In genomic region chr13:113523503-113523902, GRCm38 (mm10) we compare ENCODE assay signal across 29 mouse cellular contexts.
DNase-seq lines count a peak whose midpoint lies in the region; ATAC-seq and TF ChIP-seq lines count a peak whose summit lies in the region.
"Had no signal": no experiment of that assay in that cellular context is flagged by ENCODE, and none has a peak within 500 bp of the region (broad histone marks: within the 10 kb centered on the region; RNA-seq: fewer than 3 reads in every experiment).

No protein-coding gene starts in this region.

- 67% methylated on average over 5 of the region's 5 CpGs for WGBS in heart, embryonic 10.5 days
- 65% methylated on average over 5 of the region's 5 CpGs for WGBS in heart, embryonic 12.5 days

- H3K4me3 ChIP-seq in heart, embryonic 10.5 days, result no peak overlapping the region
- H3K4me3 ChIP-seq in heart, embryonic 12.5 days, result no peak overlapping the region
- no peak overlapping the region for H3K4me3 ChIP-seq in CH12.LX (replicated peaks in 1 of 3; ENCODE audit: low read depth in 2 of 3, low read length in 2 of 3, poor library complexity in 1 of 3)
- H3K4me3 ChIP-seq: embryonic facial prominence, embryonic 12.5 days; embryonic facial prominence, embryonic 15.5 days; gastrocnemius, adult 2 months; heart, adult 2 months; heart, embryonic 15.5 days had no signal

- dilution Hi-C loops in CH12.LX (cut with MboI; ENCODE audit: extremely low pct_ligation_motif_present, extremely low pct_unique_long_range_greater_than_20kb, low sequenced_read_pairs), result no loop called here

- no peak overlapping the region for H3K9ac ChIP-seq in heart, embryonic 12.5 days
- H3K9ac ChIP-seq in CH12.LX (ENCODE audit: insufficient read depth, low read depth), result no peak overlapping the region
- H3K9ac ChIP-seq: embryonic facial prominence, embryonic 12.5 days; embryonic facial prominence, embryonic 15.5 days; forebrain, postnatal 0 days; heart, embryonic 15.5 days; hindbrain, embryonic 14.5 days had no signal

- no peak overlapping the region for H3K27ac ChIP-seq in heart, embryonic 10.5 days
- no peak overlapping the region for H3K27ac ChIP-seq in heart, embryonic 12.5 days (ENCODE audit: poor library complexity, severe bottlenecking)
- H3K27ac ChIP-seq in CH12.LX (ENCODE audit: insufficient read depth, low read depth), result no peak overlapping the region
- H3K27ac ChIP-seq: embryonic facial prominence, embryonic 12.5 days; embryonic facial prominence, embryonic 15.5 days; gastrocnemius, adult 2 months; heart, adult 2 months; heart, embryonic 15.5 days; hindbrain, embryonic 14.5 days; hindbrain, postnatal 0 days had no signal

- no peak for TF ChIP-seq EP300 in CH12.LX (IDR thresholded peaks at IDR 0.05; ENCODE audit: low read length)

- no peak for ATAC-seq in heart, embryonic 12.5 days (ENCODE audit: insufficient number of reproducible peaks, low FRiP score)
- no peak for ATAC-seq in CD4-positive, CD25-positive, alpha-beta regulatory T cell, adult 4 months
- ATAC-seq: forebrain, embryonic 14.5 days; forebrain, postnatal 0 days; hindbrain, postnatal 0 days; inflammation-experienced regulatory T-cells, adult 6 months; intestine, embryonic 16.5 days had no signal

- H3K4me1 ChIP-seq in heart, embryonic 10.5 days, result no peaks in the 10 kb centered on the region
- peaks cover 11% of the 10 kb centered on the region; the same call in 1 of the 2 replicates for H3K4me1 ChIP-seq in heart, embryonic 12.5 days (replicated peaks)
- no peaks in the 10 kb centered on the region for H3K4me1 ChIP-seq in CH12.LX (ENCODE audit: control insufficient read depth in 1 of 2, insufficient read depth in 2 of 2)
- H3K4me1 ChIP-seq: embryonic facial prominence, embryonic 12.5 days; embryonic facial prominence, embryonic 15.5 days had no signal

- H3K4me2 ChIP-seq in heart, embryonic 12.5 days, result no peak overlapping the region
- H3K4me2 ChIP-seq in CH12.LX (ENCODE audit: insufficient read depth, low read depth, poor library complexity, severe bottlenecking), result no peak overlapping the region
- H3K4me2 ChIP-seq: embryonic facial prominence, embryonic 12.5 days; embryonic facial prominence, embryonic 15.5 days; heart, embryonic 11.5 days; heart, embryonic 15.5 days; hindbrain, embryonic 14.5 days had no signal

- no peak for TF ChIP-seq RAD21 in CH12.LX (IDR thresholded peaks at IDR 0.05; ENCODE audit: low read depth, low read length)

- peak; percentile 46 for DNase-seq in heart, embryonic 10.5 days (ENCODE audit: low spot score)
- DNase-seq in CH12.LX (ENCODE audit: extremely low read depth), result no peak
- peak; percentile 19 for DNase-seq in Muller cell, postnatal 12 days (ENCODE audit: inconsistent ontology term)
- DNase-seq in left cerebral cortex, adult 18-20 months (ENCODE audit: low spot score in 2 of 2), result no peak
- DNase-seq: adrenal gland, postnatal 10 days; adrenal gland, postnatal 36 days; B cell, adult 2 months; cerebellum, adult 18-20 months; cerebellum, adult 9-10 months; cerebellum, postnatal 14 days; forebrain, postnatal 0 days; gastrocnemius, adult 2 months; gastrocnemius, postnatal 14 days; heart, postnatal 10 days; heart, postnatal 4 days; kidney, adult 18-20 months had no signal

- TF ChIP-seq POLR2A in CH12.LX (IDR thresholded peaks at IDR 0.05; ENCODE audit: low read depth, low read length), result no peak

- in situ Hi-C loops in CH12.LX (cut with MboI; ENCODE audit: low pct_ligation_motif_present, low pct_unique_long_range_greater_than_20kb, low sequenced_read_pairs), result no loop called here

- no peak for TF ChIP-seq CTCF in CH12.LX (conservative IDR thresholded peaks at IDR 0.05 in 1 of 2, IDR thresholded peaks at IDR 0.05 in 1 of 2; ENCODE audit: low read depth in 2 of 2, low read length in 2 of 2)

- H3K27me3 ChIP-seq in heart, embryonic 10.5 days (ENCODE audit: insufficient read depth, poor library complexity, severe bottlenecking), result no peaks in the 10 kb centered on the region
- H3K27me3 ChIP-seq in heart, embryonic 12.5 days (replicated peaks), result no peaks in the 10 kb centered on the region
- H3K27me3 ChIP-seq in CH12.LX (replicated peaks), result no peaks in the 10 kb centered on the region
- H3K27me3 ChIP-seq: embryonic facial prominence, embryonic 12.5 days; embryonic facial prominence, embryonic 15.5 days; heart, embryonic 15.5 days had no signal

- no peaks in the 10 kb centered on the region for H3K79me2 ChIP-seq in CH12.LX (replicated peaks; ENCODE audit: control insufficient read depth, extremely low read depth, insufficient read depth, poor library complexity, severe bottlenecking)

- H3K9me3 ChIP-seq in heart, embryonic 10.5 days, result no peaks in the 10 kb centered on the region
- H3K9me3 ChIP-seq in heart, embryonic 12.5 days (replicated peaks), result no peaks in the 10 kb centered on the region
- H3K9me3 ChIP-seq in CH12.LX (replicated peaks; ENCODE audit: low read length), result no peaks in the 10 kb centered on the region
- H3K9me3 ChIP-seq: embryonic facial prominence, embryonic 12.5 days; embryonic facial prominence, embryonic 15.5 days; G1E; heart, embryonic 15.5 days had no signal

- no peaks in the 10 kb centered on the region for H3K36me3 ChIP-seq in heart, embryonic 10.5 days
- no peaks in the 10 kb centered on the region for H3K36me3 ChIP-seq in heart, embryonic 12.5 days
- no peaks in the 10 kb centered on the region for H3K36me3 ChIP-seq in CH12.LX (replicated peaks in 1 of 2; ENCODE audit: control insufficient read depth in 1 of 2, insufficient read depth in 1 of 2, low read length in 1 of 2)
- H3K36me3 ChIP-seq: embryonic facial prominence, embryonic 12.5 days; embryonic facial prominence, embryonic 15.5 days; G1E; heart, embryonic 15.5 days had no signal

TF ChIP-seq in CH12.LX, 34 proteins besides CTCF, POLR2A, EP300 and RAD21:
- peak; percentile 84 for TF ChIP-seq BHLHE40 (IDR thresholded peaks at IDR 0.05; ENCODE audit: low read depth, low read length)
- no peak for TF ChIP-seq KAT2A (IDR thresholded peaks at IDR 0.05; ENCODE audit: insufficient replicate concordance, low read length)

Comparison
In these comparisons a context has a peak if more than half of its experiments do, and no peak if none do; other contexts are left out.
1. DNase-seq: peak in heart, embryonic 10.5 days (single experiment) and Muller cell, postnatal 12 days (single experiment); none in CH12.LX (single experiment) and left cerebral cortex, adult 18-20 months (0 of 2).